Mouse (Mus musculus): ENCODE measurements at regions not wholly inside any gene's neighbourhood (a gene's known extent, or its start where the extent isn't known, plus 50 kb on each side); places are given as distances from the start of the nearest gene placed in this dataset.

- no peak for TF ChIP-seq CTCF (IDR thresholded peaks at IDR 0.05; ENCODE audit: low read depth, low read length)
- no peak for TF ChIP-seq POLR2A (IDR thresholded peaks at IDR 0.05; ENCODE audit: insufficient read depth, low read length)
Observed at GRCm38 (mm10) chr13:63668576-63668975, 95.2 kb upstream of the Ptch1 start.
